In genomic region chr5:8622596-8623231, GRCm38 (mm10) we compare ENCODE assay signal across 8 mouse cellular contexts. TPM values are rescaled to one million over a fixed set of nuclear protein-coding genes. Genes with fewer than 3 reads are reported as not detected.
DNase-seq lines count a peak whose midpoint lies in the region; ATAC-seq lines count a peak whose summit lies in the region.

Gene Rundc3b (minus strand): TSS chr5:8622952.

- peaks cover 7% of the 10 kb centered on the region; the same call in 1 of the 2 replicates for H3K27me3 ChIP-seq in forebrain, embryonic 10.5 days (ENCODE audit: poor library complexity, severe bottlenecking)
- H3K27me3 ChIP-seq in heart, embryonic 14.5 days (ENCODE audit: control insufficient read depth, insufficient read depth, low read length): no peaks in the 10 kb centered on the region
- peaks cover 13% of the 10 kb centered on the region for H3K27me3 ChIP-seq in liver, embryonic 11.5 days (replicated peaks; ENCODE audit: control insufficient read depth, insufficient read depth, low read length)
- no peaks in the 10 kb centered on the region for H3K27me3 ChIP-seq in splenic B cell, adult 2 months (ENCODE audit: control insufficient read depth, insufficient read depth, low read length, poor library complexity, severe bottlenecking)

- peak within 1 kb of the TSS; percentile 93 for H3K4me3 ChIP-seq in forebrain, embryonic 10.5 days
- peak within 1 kb of the TSS; percentile 88 for H3K4me3 ChIP-seq in heart, embryonic 14.5 days (ENCODE audit: control insufficient read depth in 1 of 2, insufficient read depth in 1 of 2, low read depth in 1 of 2, low read length in 2 of 2)
- H3K4me3 ChIP-seq in liver, embryonic 11.5 days (ENCODE audit: low read depth, low read length): peak within 1 kb of the TSS; percentile 71

- H3K9ac ChIP-seq in heart, embryonic 14.5 days (ENCODE audit: low read length): peak within 1 kb of the TSS; percentile 67
- peak within 1 kb of the TSS; percentile 55 for H3K9ac ChIP-seq in liver, embryonic 11.5 days (ENCODE audit: low read depth, low read length)

- H3K4me2 ChIP-seq in heart, embryonic 14.5 days (ENCODE audit: low read length): peak within 1 kb of the TSS; percentile 92
- peak within 1 kb of the TSS; percentile 98 for H3K4me2 ChIP-seq in liver, embryonic 11.5 days

- no peaks in the 10 kb centered on the region for H3K36me3 ChIP-seq in forebrain, embryonic 10.5 days (replicated peaks)
- H3K36me3 ChIP-seq in heart, embryonic 14.5 days (ENCODE audit: control insufficient read depth, insufficient read depth, low read length): no peaks in the 10 kb centered on the region
- H3K36me3 ChIP-seq in liver, embryonic 11.5 days (ENCODE audit: control insufficient read depth, insufficient read depth, low read length): no peaks in the 10 kb centered on the region
- H3K36me3 ChIP-seq in splenic B cell, adult 2 months (ENCODE audit: control insufficient read depth, insufficient read depth, low read length, poor library complexity, severe bottlenecking): no peaks in the 10 kb centered on the region

- H3K4me1 ChIP-seq in forebrain, embryonic 10.5 days: peaks cover 12% of the 10 kb centered on the region
- H3K4me1 ChIP-seq in heart, embryonic 14.5 days (ENCODE audit: control insufficient read depth in 2 of 2, insufficient read depth in 2 of 2, low read length in 2 of 2): no peaks in the 10 kb centered on the region
- no peaks in the 10 kb centered on the region for H3K4me1 ChIP-seq in liver, embryonic 11.5 days (replicated peaks; ENCODE audit: control insufficient read depth, insufficient read depth, low read length)

- under 1% methylated on average over 62 of the region's 74 CpGs for WGBS in forebrain, embryonic 10.5 days
- under 1% methylated on average over 66 of the region's 74 CpGs for WGBS in heart, embryonic 14.5 days
- WGBS in liver, embryonic 11.5 days: 0% methylated on average over 53 of the region's 74 CpGs

- peak; percentile 1 for DNase-seq in 3134 (ENCODE audit: extremely low read depth, insufficient read length, low spot score)
- peak; percentile 96 for DNase-seq in brain, embryonic 18.5 days (ENCODE audit: low read depth, low spot score)
- peak; percentile 91 for DNase-seq in forebrain, embryonic 10.5 days (ENCODE audit: extremely low spot score, low spot score)
- peak; percentile 90 for DNase-seq in kidney, postnatal 10 days
- DNase-seq in liver, embryonic 11.5 days (ENCODE audit: low spot score): peak; percentile 78
- peak; percentile 97 for DNase-seq in naive thymus-derived CD4-positive, alpha-beta T cell, adult 2 months (ENCODE audit: low read depth)
- DNase-seq in splenic B cell, adult 2 months (ENCODE audit: low read depth, low spot score): peak; percentile 91

- H3K9me3 ChIP-seq in forebrain, embryonic 10.5 days: no peaks in the 10 kb centered on the region
- H3K9me3 ChIP-seq in heart, embryonic 14.5 days (ENCODE audit: control insufficient read depth, low read length): no peaks in the 10 kb centered on the region
- H3K9me3 ChIP-seq in liver, embryonic 11.5 days (ENCODE audit: control insufficient read depth, low read length): no peaks in the 10 kb centered on the region

- H3K27ac ChIP-seq in forebrain, embryonic 10.5 days: peak within 1 kb of the TSS; percentile 88
- H3K27ac ChIP-seq in heart, embryonic 14.5 days (replicated peaks in 1 of 2; ENCODE audit: control insufficient read depth in 1 of 2, insufficient read depth in 1 of 2, low read depth in 2 of 2, low read length in 2 of 2): no peak within 1 kb of the TSS
- no peak within 1 kb of the TSS for H3K27ac ChIP-seq in liver, embryonic 11.5 days (ENCODE audit: low read depth, low read length)

- peak; percentile 100 for ATAC-seq in heart, embryonic 14.5 days (ENCODE audit: insufficient number of reproducible peaks, insufficient read depth, low FRiP score, low read depth)
- peak; percentile 95 for ATAC-seq in liver, embryonic 11.5 days (replicated peaks; ENCODE audit: low FRiP score)

RNA-seq across cellular contexts. Expression of gene Rundc3b, which starts in this region (rescaled TPM):
- polyA plus RNA-seq in forebrain, embryonic 10.5 days (2016; fragmentation: Nextera tagmentation; extraction: Ambion mirVana): 4.7 and 5.0 TPM in 2 replicates
- 1.4 and 1.5 TPM in 2 replicates for polyA plus RNA-seq in heart, embryonic 14.5 days (2014; fragmentation: Nextera tagmentation; extraction: Ambion mirVana)
- polyA plus RNA-seq in liver, embryonic 11.5 days (2014; fragmentation: Nextera tagmentation; extraction: Ambion mirVana): 0.67 and 0.77 TPM in 2 replicates

Comparison
In these comparisons a context has a peak if more than half of its experiments do, and no peak if none do; other contexts are left out.
1. Peak in DNase-seq, ATAC-seq, H3K4me3 ChIP-seq, H3K9ac ChIP-seq and H3K4me2 ChIP-seq in liver, embryonic 11.5 days; RNA of the gene not detected or under 1 TPM.
2. DNase-seq: peak in every context shown above with its lines; median percentile 97 in naive thymus-derived CD4-positive, alpha-beta T cell, adult 2 months; 96 in brain, embryonic 18.5 days; 91 in forebrain, embryonic 10.5 days; 91 in splenic B cell, adult 2 months; 90 in kidney, postnatal 10 days; 78 in liver, embryonic 11.5 days; 1 in 3134.